Mouse (Mus musculus): Measurements from ENCODE around the gene Fam71b. TPM values are rescaled to one million over a fixed set of nuclear protein-coding genes. Genes with fewer than 3 reads are reported as not detected.

The Fam71b gene
- polyA plus RNA-seq (2016; fragmentation: Nextera tagmentation; extraction: Ambion mirVana): not detected in 2 replicates

DNA sequence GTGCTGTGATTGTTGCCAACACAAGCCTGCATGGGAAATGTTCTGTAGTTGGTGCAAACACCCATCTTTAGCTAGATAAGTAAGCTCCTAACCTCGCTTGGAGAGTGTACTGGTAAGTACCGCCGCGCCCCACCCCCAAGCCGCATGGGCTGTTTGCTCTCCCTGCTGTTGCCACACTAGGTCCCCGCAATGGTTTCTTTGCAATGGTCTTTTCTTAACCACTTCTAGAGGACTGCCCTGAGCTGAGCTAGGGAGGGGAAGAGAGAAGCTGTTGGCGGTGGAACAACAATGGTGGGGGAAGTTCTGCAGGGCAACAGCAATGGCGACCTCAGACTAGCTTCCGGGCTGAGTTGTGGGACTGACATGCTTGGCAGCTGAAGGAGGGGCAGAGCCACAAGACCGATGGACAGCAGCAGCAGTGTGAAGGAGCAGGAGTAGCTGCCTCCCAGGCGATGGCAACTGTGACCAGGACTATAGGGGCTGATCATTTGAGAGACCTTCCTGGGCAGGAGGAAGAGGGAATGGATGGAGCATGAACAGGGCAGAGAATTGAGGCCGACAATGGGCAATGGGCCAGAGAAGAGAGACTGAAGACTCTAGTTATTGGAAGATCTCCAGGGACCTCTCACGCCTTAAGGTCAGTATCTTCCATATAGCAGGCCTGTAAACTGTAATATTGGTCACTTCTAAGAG lies at the start of gene Fam71b:
Gene Fam71b, plus strand, starts transcription at position 393 of the 693 bp plus-strand sequence.
- Histone ChIP-seq H3K27me3 (ENCODE audit: poor library complexity, severe bottlenecking) (no peaks in the 10 kb centered on the region), H3K9me3 (no peaks in the 10 kb centered on the region), H3K4me1 (peaks cover 4% of the 10 kb centered on the region; the same call in 1 of the 2 replicates), H3K27ac (no peak within 1 kb of the TSS), H3K36me3 (replicated peaks) (no peaks in the 10 kb centered on the region), H3K4me3 (no peak within 1 kb of the TSS)
- no peak for DNase-seq (ENCODE audit: extremely low spot score, low spot score)
- WGBS: 74% methylated on average over 13 of the region's 13 CpGs

DNA sequence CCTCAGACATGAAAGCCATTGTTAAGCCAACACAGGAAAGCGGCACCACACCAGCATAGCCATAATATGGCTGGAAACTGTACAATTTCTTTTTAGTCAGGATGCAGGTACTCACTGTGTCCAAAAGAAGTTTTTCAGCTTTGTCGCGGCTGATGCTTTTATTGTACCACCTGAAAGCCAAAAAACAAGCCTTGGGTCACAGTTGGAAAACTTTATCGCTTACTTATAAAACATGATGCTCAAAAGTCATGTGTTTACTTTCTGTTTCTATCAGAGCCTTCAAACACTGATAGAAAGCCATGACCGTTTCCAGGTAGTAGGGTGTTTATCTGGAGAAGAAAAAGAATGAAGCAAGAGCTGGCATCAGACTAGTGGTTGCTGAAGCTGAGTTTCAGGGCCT lies 48.6 kb upstream of the Fam71b start:
- WGBS: 97% methylated on average over 5 of the region's 5 CpGs
- 0 out of 2 replicates have a peak, but pooled peaks cover 4% of the 10 kb centered on the region for H3K4me1 ChIP-seq
- no peak overlapping the region for H3K4me3 ChIP-seq
- no peaks in the 10 kb centered on the region for H3K9me3 ChIP-seq
- peak overlapping the region; percentile 40; the same call in 1 of the 2 replicates for H3K27ac ChIP-seq
- H3K36me3 ChIP-seq (replicated peaks): no peaks in the 10 kb centered on the region
- H3K27me3 ChIP-seq (ENCODE audit: poor library complexity, severe bottlenecking): no peaks in the 10 kb centered on the region
- no peak for DNase-seq (ENCODE audit: extremely low spot score, low spot score)

DNA sequence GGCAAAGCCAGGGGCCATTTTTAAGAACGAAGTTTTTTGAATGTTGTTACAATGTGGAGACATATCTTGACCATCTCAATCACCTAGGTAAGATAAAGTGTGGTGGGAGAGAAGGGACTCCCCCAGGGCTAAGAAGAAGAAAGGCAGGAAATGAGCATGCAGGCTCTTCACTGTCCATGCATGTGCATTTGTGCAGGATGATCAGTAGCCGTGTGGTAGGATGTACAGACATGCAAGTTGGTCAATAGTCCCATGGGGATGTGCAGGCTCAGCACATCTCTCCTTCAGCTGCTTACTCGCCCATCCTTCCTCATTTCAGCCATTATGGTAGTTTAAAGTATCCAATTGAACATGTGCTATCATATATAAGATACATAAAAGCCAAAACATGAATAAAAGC lies 47.9 kb upstream of the Fam71b start:
- no peak for DNase-seq (ENCODE audit: extremely low spot score, low spot score)
- no peaks in the 10 kb centered on the region for H3K36me3 ChIP-seq (replicated peaks)
- no peaks in the 10 kb centered on the region for H3K9me3 ChIP-seq
- 0 out of 2 replicates have a peak, but pooled peaks cover 4% of the 10 kb centered on the region for H3K4me1 ChIP-seq
- 76% methylated on average over 3 of the region's 3 CpGs for WGBS
- no peak overlapping the region for H3K27ac ChIP-seq
- no peak overlapping the region for H3K4me3 ChIP-seq
- no peaks in the 10 kb centered on the region for H3K27me3 ChIP-seq (ENCODE audit: poor library complexity, severe bottlenecking)

DNA sequence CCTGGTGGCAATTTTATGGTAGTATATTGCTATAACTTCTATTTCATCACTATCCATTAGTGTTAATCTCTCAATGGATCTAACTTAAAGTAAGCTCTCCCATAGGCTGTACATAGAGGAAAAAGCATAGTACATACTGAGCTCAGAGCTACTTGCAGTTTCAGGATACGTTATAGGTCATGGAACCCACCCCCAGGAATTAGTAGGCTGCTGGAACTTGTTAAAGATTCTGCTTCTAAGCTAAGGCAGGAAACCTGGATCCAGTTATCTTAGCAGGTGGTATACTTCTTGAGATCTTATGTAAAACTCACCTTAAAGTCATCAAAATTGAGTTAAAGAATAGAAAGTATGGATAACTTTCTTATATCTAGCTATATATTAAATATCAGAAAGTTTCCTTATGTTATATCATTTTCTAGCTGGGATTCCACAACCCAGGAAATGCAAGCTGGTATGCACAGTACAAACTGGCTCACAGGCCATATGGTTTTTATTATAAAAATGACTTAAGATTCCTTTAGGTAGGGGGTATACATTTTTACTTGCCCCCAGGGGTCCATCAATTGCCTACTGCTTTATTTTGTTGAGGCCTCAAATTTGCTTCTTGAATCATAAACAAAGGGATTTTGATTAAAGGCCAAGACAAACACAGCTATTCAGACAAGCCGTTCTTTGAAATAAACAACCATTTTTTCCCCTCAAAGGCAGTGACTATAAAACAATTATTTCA lies 46.5 kb upstream of the Fam71b start:
- H3K27me3 ChIP-seq (ENCODE audit: poor library complexity, severe bottlenecking): no peaks in the 10 kb centered on the region
- H3K9me3 ChIP-seq: no peaks in the 10 kb centered on the region
- WGBS: 63% methylated on average over 2 of the region's 2 CpGs
- DNase-seq (ENCODE audit: extremely low spot score, low spot score): no peak
- H3K4me3 ChIP-seq: no peak overlapping the region
- H3K4me1 ChIP-seq: 0 out of 2 replicates have a peak, but pooled peaks cover 4% of the 10 kb centered on the region
- no peak overlapping the region for H3K27ac ChIP-seq
- no peaks in the 10 kb centered on the region for H3K36me3 ChIP-seq (replicated peaks)

DNA sequence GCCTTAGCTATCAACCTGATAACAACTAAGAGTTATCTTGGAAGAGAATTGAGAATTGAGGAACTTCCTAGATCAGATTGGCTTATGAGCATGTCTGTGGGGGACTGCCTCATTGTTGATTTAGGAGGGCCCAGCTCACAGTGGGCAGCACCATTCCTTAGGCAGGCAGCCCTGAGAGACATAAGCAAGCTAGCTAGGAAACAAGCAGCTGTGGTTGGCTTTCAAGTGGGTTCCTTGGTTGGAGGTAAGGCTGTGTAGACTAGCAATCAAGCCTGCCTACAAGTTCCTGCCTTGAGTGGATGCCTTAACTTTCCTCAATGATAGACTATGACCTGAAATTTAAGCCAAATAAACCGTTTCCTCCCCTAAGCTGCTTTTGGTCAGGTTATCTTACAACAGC lies 38.0 kb upstream of the Fam71b start:
- Histone ChIP-seq H3K27ac (no peak overlapping the region), H3K27me3 (ENCODE audit: poor library complexity, severe bottlenecking) (no peaks in the 10 kb centered on the region), H3K4me1 (peaks cover 8% of the 10 kb centered on the region; the same call in 1 of the 2 replicates), H3K36me3 (replicated peaks) (no peaks in the 10 kb centered on the region), H3K4me3 (no peak overlapping the region), H3K9me3 (no peaks in the 10 kb centered on the region)
- 70% methylated on average over 1 of the region's 1 CpGs for WGBS
- no peak for DNase-seq (ENCODE audit: extremely low spot score, low spot score)

DNA sequence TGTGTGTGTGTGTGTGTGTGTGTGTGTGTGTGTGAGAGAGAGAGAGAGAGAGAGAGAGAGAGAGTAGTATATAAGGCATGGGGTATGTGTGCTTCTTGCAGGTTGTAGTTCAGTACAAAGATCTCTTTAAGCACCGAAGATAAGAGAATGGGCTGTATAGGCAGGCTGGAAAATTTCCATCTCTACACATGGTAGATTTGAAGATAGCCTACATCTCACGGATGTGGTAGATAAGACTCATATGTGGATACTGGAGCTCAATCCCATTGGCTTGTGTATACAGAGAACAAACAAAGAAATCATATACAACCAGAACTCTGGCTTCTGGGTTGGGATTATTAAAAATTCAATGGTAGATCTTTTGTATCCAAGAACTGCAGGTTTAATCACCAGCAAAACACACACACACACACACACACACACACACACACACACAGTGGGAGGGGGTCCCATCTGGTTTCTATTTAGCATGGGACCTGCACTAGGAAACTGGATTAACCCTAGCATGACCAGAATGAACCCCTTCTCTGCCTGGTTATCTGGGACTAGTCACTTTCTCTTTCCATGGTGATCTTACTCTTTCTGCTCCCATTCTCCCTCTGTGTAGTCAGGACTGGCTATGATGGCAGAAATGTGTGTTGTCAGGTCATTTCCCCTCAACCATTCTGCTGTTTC lies 35.2 kb upstream of the Fam71b start:
- 76% methylated on average over 2 of the region's 2 CpGs for WGBS
- H3K27ac ChIP-seq: no peak overlapping the region
- H3K4me3 ChIP-seq: no peak overlapping the region
- H3K4me1 ChIP-seq: peaks cover 8% of the 10 kb centered on the region; the same call in 1 of the 2 replicates
- no peaks in the 10 kb centered on the region for H3K9me3 ChIP-seq
- H3K27me3 ChIP-seq (ENCODE audit: poor library complexity, severe bottlenecking): no peaks in the 10 kb centered on the region
- no peaks in the 10 kb centered on the region for H3K36me3 ChIP-seq (replicated peaks)
- DNase-seq (ENCODE audit: extremely low spot score, low spot score): peak; percentile 22

DNA sequence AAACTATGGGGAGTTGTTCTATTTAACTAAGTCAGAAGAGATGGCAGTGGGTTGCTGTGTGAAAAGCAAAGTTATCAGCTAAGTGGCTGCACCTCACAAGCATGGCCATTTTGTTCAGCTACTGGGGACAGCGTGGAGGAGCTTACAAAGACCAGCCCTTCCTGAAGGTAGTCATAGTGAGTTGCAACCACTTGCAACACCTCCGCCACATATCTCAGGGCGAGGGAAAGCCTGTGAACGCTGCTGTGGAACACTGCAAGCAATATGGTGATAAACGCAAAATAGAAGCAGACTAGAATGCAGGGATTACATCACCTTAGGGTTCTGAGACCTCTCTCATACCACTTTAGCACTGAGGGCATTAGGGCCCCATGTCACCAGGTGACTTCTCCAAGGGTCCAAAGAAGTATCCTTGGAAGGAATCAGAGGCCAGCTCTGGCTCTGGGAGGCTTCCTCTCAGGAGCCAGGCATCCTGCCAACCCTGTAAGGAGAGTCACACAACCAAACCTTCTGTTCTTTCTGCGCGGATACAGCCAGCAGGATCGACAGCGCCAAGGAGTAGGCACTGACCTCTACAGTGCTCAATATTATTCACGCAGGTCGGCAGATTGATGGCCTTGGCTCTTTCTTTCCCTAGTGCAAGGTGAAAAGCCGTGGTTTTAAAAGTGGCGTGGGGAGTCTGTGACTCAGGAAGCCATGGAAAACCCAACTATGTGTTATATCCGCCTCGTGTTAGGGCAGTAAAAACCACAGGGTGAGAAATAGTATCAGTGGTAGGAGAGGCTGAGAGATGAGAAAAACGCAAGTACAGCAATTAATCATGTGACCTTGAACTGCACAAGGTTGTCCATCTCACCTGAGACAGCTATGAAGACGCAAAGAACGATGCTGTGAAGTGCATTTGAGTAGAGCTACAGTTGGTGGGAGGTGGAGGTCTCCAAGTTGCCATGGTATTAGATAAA lies 34.0 kb upstream of the Fam71b start:
- Histone ChIP-seq H3K27me3 (ENCODE audit: poor library complexity, severe bottlenecking) (no peaks in the 10 kb centered on the region), H3K36me3 (replicated peaks) (no peaks in the 10 kb centered on the region), H3K27ac (no peak overlapping the region), H3K9me3 (no peaks in the 10 kb centered on the region), H3K4me3 (no peak overlapping the region), H3K4me1 (peaks cover 8% of the 10 kb centered on the region; the same call in 1 of the 2 replicates)
- 92% methylated on average over 18 of the region's 18 CpGs for WGBS
- DNase-seq (ENCODE audit: extremely low spot score, low spot score): no peak

DNA sequence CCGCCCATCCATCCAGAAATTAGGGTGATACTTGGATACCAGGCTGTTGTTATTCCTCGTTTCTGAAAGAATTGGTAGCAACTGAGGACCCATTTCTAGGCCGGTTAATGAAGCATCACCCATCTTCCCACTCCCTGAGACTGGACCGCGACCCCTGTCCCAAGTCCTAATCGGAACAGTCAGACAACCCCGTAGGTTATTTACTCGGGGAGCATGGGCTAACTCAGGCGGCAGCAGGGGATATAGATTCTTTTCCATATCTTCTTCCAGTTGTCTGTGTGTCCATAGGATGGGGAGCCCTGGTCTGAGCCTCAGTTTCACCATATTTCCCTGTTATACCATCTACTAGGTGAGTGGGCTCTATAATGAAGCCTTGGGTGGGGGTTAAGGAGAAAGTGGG lies 32.5 kb upstream of the Fam71b start:
- WGBS: 93% methylated on average over 9 of the region's 9 CpGs
- H3K27ac ChIP-seq: no peak overlapping the region
- peaks cover 8% of the 10 kb centered on the region; the same call in 1 of the 2 replicates for H3K4me1 ChIP-seq
- H3K4me3 ChIP-seq: no peak overlapping the region
- no peaks in the 10 kb centered on the region for H3K27me3 ChIP-seq (ENCODE audit: poor library complexity, severe bottlenecking)
- no peaks in the 10 kb centered on the region for H3K36me3 ChIP-seq (replicated peaks)
- H3K9me3 ChIP-seq: no peaks in the 10 kb centered on the region
- no peak for DNase-seq (ENCODE audit: extremely low spot score, low spot score)

DNA sequence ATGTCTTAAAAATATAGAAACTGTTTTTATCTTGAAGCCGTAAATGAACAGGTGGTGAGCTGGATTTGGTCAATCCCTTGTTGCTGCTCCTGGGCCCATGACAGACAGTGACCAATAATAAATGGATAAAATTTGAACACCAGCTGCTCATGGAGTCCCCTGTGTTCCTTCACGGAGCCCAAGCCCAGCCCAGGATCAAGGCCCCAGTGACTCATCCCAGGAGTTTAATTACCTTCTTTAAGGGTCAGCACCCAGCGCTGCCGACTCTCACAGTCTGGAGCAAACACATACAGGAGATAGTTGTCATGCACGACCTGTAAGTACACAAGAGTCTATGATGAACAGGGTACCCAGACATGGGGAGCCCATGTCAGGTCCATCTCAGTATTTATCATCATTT lies 30.6 kb upstream of the Fam71b start:
- no peaks in the 10 kb centered on the region for H3K36me3 ChIP-seq (replicated peaks)
- DNase-seq (ENCODE audit: extremely low spot score, low spot score): no peak
- H3K4me1 ChIP-seq: peaks cover 8% of the 10 kb centered on the region; the same call in 1 of the 2 replicates
- no peak overlapping the region for H3K27ac ChIP-seq
- 88% methylated on average over 5 of the region's 5 CpGs for WGBS
- no peaks in the 10 kb centered on the region for H3K27me3 ChIP-seq (ENCODE audit: poor library complexity, severe bottlenecking)
- no peaks in the 10 kb centered on the region for H3K9me3 ChIP-seq
- no peak overlapping the region for H3K4me3 ChIP-seq

DNA sequence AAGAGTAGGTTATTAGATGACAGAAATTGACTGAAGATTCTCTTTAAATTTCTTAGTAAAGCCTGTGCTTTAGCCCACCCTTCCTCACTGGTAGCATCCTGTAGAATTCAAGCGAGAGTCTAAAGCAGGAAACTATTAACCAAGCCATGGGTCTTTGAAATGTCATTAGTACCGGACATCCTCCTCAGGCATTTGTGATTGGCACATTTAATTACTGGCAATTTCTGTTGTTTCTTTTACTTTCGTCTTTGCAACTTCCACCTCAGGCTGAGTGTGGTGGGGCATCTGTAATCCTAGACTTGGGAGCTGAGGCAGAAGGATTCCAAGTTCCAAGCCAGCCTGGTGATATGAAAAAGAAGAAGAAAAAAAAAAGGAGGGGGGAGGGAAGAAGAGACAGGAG lies 30.0 kb upstream of the Fam71b start:
- WGBS: 67% methylated on average over 3 of the region's 3 CpGs
- Histone ChIP-seq H3K4me3 (no peak overlapping the region), H3K27me3 (ENCODE audit: poor library complexity, severe bottlenecking) (no peaks in the 10 kb centered on the region), H3K9me3 (no peaks in the 10 kb centered on the region), H3K36me3 (replicated peaks) (no peaks in the 10 kb centered on the region), H3K27ac (no peak overlapping the region), H3K4me1 (peaks cover 5% of the 10 kb centered on the region; the same call in 1 of the 2 replicates)
- no peak for DNase-seq (ENCODE audit: extremely low spot score, low spot score)

DNA sequence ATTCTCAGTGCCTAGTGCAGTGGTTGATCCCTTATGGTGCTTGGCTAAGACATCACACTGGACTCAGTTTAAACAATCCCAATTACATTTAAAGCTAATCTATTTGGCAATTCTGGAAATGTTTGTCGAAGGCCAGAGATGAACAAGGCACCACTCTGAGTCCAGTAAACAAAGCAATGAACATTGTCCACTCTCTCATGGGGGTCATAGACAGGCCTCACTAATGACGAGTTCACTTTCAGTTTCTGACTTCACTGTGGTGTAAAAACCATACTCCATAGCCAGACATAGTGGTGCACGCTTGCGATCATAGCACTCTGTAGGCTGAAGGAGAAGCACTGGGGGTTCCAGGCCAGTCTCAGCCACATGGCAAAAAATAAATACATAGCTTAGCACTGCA lies 25.9 kb upstream of the Fam71b start:
- Histone ChIP-seq H3K4me3 (no peak overlapping the region), H3K27me3 (ENCODE audit: poor library complexity, severe bottlenecking) (no peaks in the 10 kb centered on the region), H3K9me3 (no peaks in the 10 kb centered on the region), H3K4me1 (no peaks in the 10 kb centered on the region), H3K36me3 (replicated peaks) (no peaks in the 10 kb centered on the region), H3K27ac (no peak overlapping the region)
- no peak for DNase-seq (ENCODE audit: extremely low spot score, low spot score)
- WGBS: 92% methylated on average over 4 of the region's 4 CpGs

DNA sequence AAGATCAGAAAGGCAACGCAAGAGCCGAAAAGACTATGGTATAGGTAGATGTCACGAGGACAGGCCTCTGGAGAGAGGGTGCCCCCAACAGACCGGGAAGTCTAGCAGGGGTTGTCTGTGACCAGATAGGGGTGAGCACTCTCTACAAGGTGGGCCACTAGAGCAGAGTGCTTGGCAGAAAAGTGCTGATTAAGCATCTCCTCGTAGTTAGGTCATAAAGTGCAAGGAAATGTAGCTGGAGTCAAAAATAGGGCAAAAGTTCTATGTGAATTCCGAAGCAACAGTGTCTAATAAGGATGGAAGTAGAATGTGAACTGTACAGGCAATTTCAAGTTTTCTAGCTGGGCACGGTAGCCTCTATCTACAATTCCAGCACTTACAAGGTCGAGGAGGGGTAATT lies 25.1 kb upstream of the Fam71b start:
- WGBS: 90% methylated on average over 8 of the region's 8 CpGs
- Histone ChIP-seq H3K36me3 (replicated peaks) (no peaks in the 10 kb centered on the region), H3K27ac (no peak overlapping the region), H3K4me1 (no peaks in the 10 kb centered on the region), H3K27me3 (ENCODE audit: poor library complexity, severe bottlenecking) (no peaks in the 10 kb centered on the region), H3K4me3 (no peak overlapping the region), H3K9me3 (no peaks in the 10 kb centered on the region)
- no peak for DNase-seq (ENCODE audit: extremely low spot score, low spot score)
